Mouse (Mus musculus): ENCODE results near the gene Rbck1.

GRCm38 (mm10) chr2:152305480-152305879, 27.0 kb downstream of the Rbck1 start:
- TF ChIP-seq POLR2A (IDR thresholded peaks at IDR 0.05; ENCODE audit: control insufficient read depth, low read depth, low read length) (no peak), CTCF (IDR thresholded peaks at IDR 0.05; ENCODE audit: control insufficient read depth, insufficient read depth, insufficient replicate concordance, low read depth, low read length) (no peak)
